Mouse (Mus musculus): Measurements from ENCODE around the gene Acot4. TPM values are rescaled to one million over a fixed set of nuclear protein-coding genes. Genes with fewer than 3 reads are reported as not detected.
"Not testable (repeated sequence)": the region's sequence is repeated elsewhere in the genome, so short reads cannot be mapped to it uniquely, and the experiment has no call there.

Acot4 gene
- polyA plus RNA-seq, 1 experiment from 2014 or later, result 0.17 TPM

GRCm38 (mm10) chr12:84062336-84062735, 24.2 kb downstream of the Acot4 start:
- no peaks in the 10 kb centered on the region for H3K36me3 ChIP-seq
- ATAC-seq (ENCODE audit: insufficient number of reproducible peaks, low FRiP score, low TSS enrichment, low read depth), result no peak
- WGBS, result 92% methylated on average over 20 of the region's 20 CpGs

GRCm38 (mm10) chr12:84063228-84063627, 25.0 kb downstream of the Acot4 start:
- Histone ChIP-seq H3K9ac (no peak overlapping the region), H3K4me1 (no peaks in the 10 kb centered on the region), H3K4me3 (no peak overlapping the region), H3K9me3 (no peaks in the 10 kb centered on the region), H3K27ac (no peak overlapping the region), H3K4me2 (no peak overlapping the region), H3K27me3 (peaks cover 13% of the 10 kb centered on the region), H3K36me3 (no peaks in the 10 kb centered on the region)
- no peak for ATAC-seq (ENCODE audit: insufficient number of reproducible peaks, low FRiP score, low TSS enrichment, low read depth)
- WGBS, result 66% methylated on average over 5 of the region's 5 CpGs

More at GRCm38 (mm10) chr12:84062336-84062735, 24.2 kb downstream of the Acot4 start:
- no peak overlapping the region for H3K4me2 ChIP-seq
- no peaks in the 10 kb centered on the region for H3K9me3 ChIP-seq
- no peak overlapping the region for H3K27ac ChIP-seq
- no peak overlapping the region for H3K4me3 ChIP-seq
- no peak overlapping the region for H3K9ac ChIP-seq
- peaks cover 4% of the 10 kb centered on the region; the same call in 1 of the 2 replicates for H3K27me3 ChIP-seq
- H3K4me1 ChIP-seq, result no peaks in the 10 kb centered on the region

- Histone ChIP-seq H3K27me3 (peaks cover 19% of the 10 kb centered on the region), H3K4me2 (no peak overlapping the region), H3K9me3 (no peaks in the 10 kb centered on the region), H3K36me3 (no peaks in the 10 kb centered on the region), H3K4me3 (no peak overlapping the region), H3K27ac (no peak overlapping the region), H3K9ac (no peak overlapping the region), H3K4me1 (no peaks in the 10 kb centered on the region)
- 73% methylated on average over 2 of the region's 2 CpGs for WGBS
- ATAC-seq (ENCODE audit: insufficient number of reproducible peaks, low FRiP score, low TSS enrichment, low read depth), result no peak
Measured at GRCm38 (mm10) chr12:84063833-84064232, 25.7 kb downstream of the Acot4 start.

- ATAC-seq (ENCODE audit: insufficient number of reproducible peaks, low FRiP score, low TSS enrichment, low read depth), result no peak
- H3K4me3 ChIP-seq, result no peak overlapping the region
- WGBS, result 73% methylated on average over 8 of the region's 8 CpGs
- peaks cover 25% of the 10 kb centered on the region for H3K27me3 ChIP-seq
- no peak overlapping the region for H3K9ac ChIP-seq
- H3K36me3 ChIP-seq, result no peaks in the 10 kb centered on the region
- no peaks in the 10 kb centered on the region for H3K9me3 ChIP-seq
- H3K27ac ChIP-seq, result no peak overlapping the region
- peaks cover under 1% of the 10 kb centered on the region; the same call in 1 of the 2 replicates for H3K4me1 ChIP-seq
- no peak overlapping the region for H3K4me2 ChIP-seq
Measured at GRCm38 (mm10) chr12:84064621-84065020, 26.4 kb downstream of the Acot4 start.

GRCm38 (mm10) chr12:84067752-84068151, 29.6 kb downstream of the Acot4 start:
- Histone ChIP-seq H3K4me1 (peaks cover 3% of the 10 kb centered on the region; the same call in 1 of the 2 replicates), H3K4me3 (no peak overlapping the region), H3K27me3 (peaks cover 34% of the 10 kb centered on the region), H3K9me3 (no peaks in the 10 kb centered on the region), H3K36me3 (no peaks in the 10 kb centered on the region), H3K4me2 (no peak overlapping the region), H3K9ac (no peak overlapping the region), H3K27ac (no peak overlapping the region)
- 68% methylated on average over 4 of the region's 4 CpGs for WGBS
- ATAC-seq (ENCODE audit: insufficient number of reproducible peaks, low FRiP score, low TSS enrichment, low read depth), result no peak

GRCm38 (mm10) chr12:84068296-84068695, 30.1 kb downstream of the Acot4 start:
- Histone ChIP-seq H3K9ac (no peak overlapping the region), H3K27me3 (peaks cover 34% of the 10 kb centered on the region), H3K4me2 (no peak overlapping the region), H3K4me3 (no peak overlapping the region), H3K36me3 (no peaks in the 10 kb centered on the region), H3K27ac (no peak overlapping the region), H3K4me1 (peaks cover 3% of the 10 kb centered on the region; the same call in 1 of the 2 replicates), H3K9me3 (no peaks in the 10 kb centered on the region)
- WGBS, result 51% methylated on average over 8 of the region's 8 CpGs
- ATAC-seq (ENCODE audit: insufficient number of reproducible peaks, low FRiP score, low TSS enrichment, low read depth), result no peak

GRCm38 (mm10) chr12:84068986-84069385, 30.8 kb downstream of the Acot4 start, which contains the start of gene Acot5:
Gene Acot5 (plus strand): TSS chr12:84069325.
- Histone ChIP-seq H3K9me3 (no peaks in the 10 kb centered on the region), H3K4me1 (peaks cover 3% of the 10 kb centered on the region; the same call in 1 of the 2 replicates), H3K4me3 (peak within 1 kb of the TSS; percentile 40), H3K4me2 (peak within 1 kb of the TSS; percentile 65), H3K27me3 (peaks cover 34% of the 10 kb centered on the region), H3K36me3 (no peaks in the 10 kb centered on the region), H3K9ac (no peak within 1 kb of the TSS), H3K27ac (no peak within 1 kb of the TSS)
- WGBS, result 46% methylated on average over 9 of the region's 9 CpGs
- no peak for ATAC-seq (ENCODE audit: insufficient number of reproducible peaks, low FRiP score, low TSS enrichment, low read depth)

GRCm38 (mm10) chr12:84069582-84069981, 31.4 kb downstream of the Acot4 start:
- not testable (repeated sequence) for H3K9me3 ChIP-seq; H3K36me3 ChIP-seq; H3K27ac ChIP-seq; H3K4me1 ChIP-seq; H3K9ac ChIP-seq; ATAC-seq (ENCODE audit: insufficient number of reproducible peaks, low FRiP score, low TSS enrichment, low read depth)
- H3K4me2 ChIP-seq, result peak overlapping the region; percentile 65
- H3K27me3 ChIP-seq, result peaks cover 34% of the 10 kb centered on the region
- peak overlapping the region; percentile 40 for H3K4me3 ChIP-seq
- WGBS, result 2% methylated on average over 51 of the region's 52 CpGs

- Histone ChIP-seq H3K4me3 (no peak overlapping the region), H3K27ac (no peak overlapping the region), H3K4me2 (no peak overlapping the region), H3K9ac (no peak overlapping the region), H3K9me3 (no peaks in the 10 kb centered on the region), H3K36me3 (no peaks in the 10 kb centered on the region), H3K4me1 (peaks cover 3% of the 10 kb centered on the region; the same call in 1 of the 2 replicates), H3K27me3 (peaks cover 31% of the 10 kb centered on the region)
- 90% methylated on average over 2 of the region's 2 CpGs for WGBS
- no peak for ATAC-seq (ENCODE audit: insufficient number of reproducible peaks, low FRiP score, low TSS enrichment, low read depth)
Measured at GRCm38 (mm10) chr12:84071696-84072095, 33.5 kb downstream of the Acot4 start.

GRCm38 (mm10) chr12:84077371-84077990, 39.3 kb downstream of the Acot4 start:
- H3K27ac ChIP-seq, result no peak overlapping the region
- H3K9me3 ChIP-seq, result no peaks in the 10 kb centered on the region
- no peaks in the 10 kb centered on the region for H3K4me1 ChIP-seq
- H3K27me3 ChIP-seq, result no peaks in the 10 kb centered on the region
- no peak overlapping the region for H3K9ac ChIP-seq
- 77% methylated on average over 4 of the region's 4 CpGs for WGBS
- no peak overlapping the region for H3K4me2 ChIP-seq
- ATAC-seq (ENCODE audit: insufficient number of reproducible peaks, low FRiP score, low TSS enrichment, low read depth), result no peak
- no peak overlapping the region for H3K4me3 ChIP-seq
- no peaks in the 10 kb centered on the region for H3K36me3 ChIP-seq

GRCm38 (mm10) chr12:84083842-84084241, 45.7 kb downstream of the Acot4 start:
- 69% methylated on average over 2 of the region's 2 CpGs for WGBS
- no peak overlapping the region for H3K9ac ChIP-seq
- ATAC-seq (ENCODE audit: insufficient number of reproducible peaks, low FRiP score, low TSS enrichment, low read depth), result no peak
- H3K27ac ChIP-seq, result no peak overlapping the region
- H3K9me3 ChIP-seq, result no peaks in the 10 kb centered on the region
- H3K36me3 ChIP-seq, result no peaks in the 10 kb centered on the region
- H3K4me2 ChIP-seq, result no peak overlapping the region
- no peak overlapping the region for H3K4me3 ChIP-seq
- H3K4me1 ChIP-seq, result no peaks in the 10 kb centered on the region
- no peaks in the 10 kb centered on the region for H3K27me3 ChIP-seq

GRCm38 (mm10) chr12:84084581-84084980, 46.4 kb downstream of the Acot4 start:
- 78% methylated on average over 4 of the region's 4 CpGs for WGBS
- no peak overlapping the region for H3K4me3 ChIP-seq
- no peaks in the 10 kb centered on the region for H3K4me1 ChIP-seq
- no peaks in the 10 kb centered on the region for H3K36me3 ChIP-seq
- H3K9me3 ChIP-seq, result no peaks in the 10 kb centered on the region
- ATAC-seq (ENCODE audit: insufficient number of reproducible peaks, low FRiP score, low TSS enrichment, low read depth), result no peak
- H3K4me2 ChIP-seq, result no peak overlapping the region
- no peaks in the 10 kb centered on the region for H3K27me3 ChIP-seq
- H3K27ac ChIP-seq, result no peak overlapping the region
- H3K9ac ChIP-seq, result no peak overlapping the region

Data from limb, embryonic 15.5 days (tissue).